Mouse (Mus musculus) hindbrain, embryonic 16.5 days (tissue): ENCODE results near the gene Rasl11a. TPM values are rescaled to one million over a fixed set of nuclear protein-coding genes. Genes with fewer than 3 reads are reported as not detected.
A peak's percentile ranks its signal among the peaks of the same experiment; 100 is the strongest.

Experiments used
- ATAC-seq: fragments of 200-750 bp; cut with Nextera tagmentation; 2 replicates; pipeline ENCODE4 v1.8.0; 2017; ENCODE audit warnings: moderate TSS enrichment, moderate library complexity
- H3K27ac ChIP-seq: fragments of 300-500 bp; sonication (generic); 2 replicates; pipeline ENCODE4 v1.5.1; 2014; ENCODE audit warnings: low read depth, mild to moderate bottlenecking, control low read depth, low read length, moderate library complexity
- H3K27me3 ChIP-seq: fragments of 300-500 bp; sonication (generic); replicated peaks from 2 replicates; pipeline ENCODE4 v1.6.1; 2014; ENCODE audit warnings: low read length; ENCODE audit not compliant: control insufficient read depth, insufficient read depth
- H3K36me3 ChIP-seq: fragments of 300-500 bp; sonication (generic); 2 replicates; pipeline ENCODE4 v1.6.1; 2014; ENCODE audit warnings: mild to moderate bottlenecking, low read length, moderate library complexity, mixed read lengths; ENCODE audit not compliant: control insufficient read depth, insufficient read depth
- H3K4me1 ChIP-seq: fragments of 300-500 bp; sonication (generic); 2 replicates; pipeline ENCODE4 v1.6.1; 2014; ENCODE audit warnings: low read depth, low read length; ENCODE audit not compliant: control insufficient read depth, insufficient read depth
- H3K4me2 ChIP-seq: fragments of 300-500 bp; sonication (generic); 2 replicates; pipeline ENCODE4 v1.6.1; 2014; ENCODE audit warnings: mild to moderate bottlenecking, low read length, control low read depth, moderate library complexity
- H3K4me3 ChIP-seq: fragments of 300-500 bp; sonication (generic); 2 replicates; pipeline ENCODE4 v1.5.1; 2014; ENCODE audit warnings: mild to moderate bottlenecking, low read length, control low read depth, moderate library complexity
- H3K9ac ChIP-seq: fragments of 300-500 bp; sonication (generic); 2 replicates; pipeline ENCODE4 v1.6.1; 2014; ENCODE audit warnings: low read depth, mild to moderate bottlenecking, control low read depth, low read length, moderate library complexity
- H3K9me3 ChIP-seq: fragments of 300-500 bp; sonication (generic); 2 replicates; pipeline ENCODE4 v1.6.1; 2014; ENCODE audit warnings: mild to moderate bottlenecking, low read length, moderate library complexity; ENCODE audit not compliant: control insufficient read depth
- WGBS: fragments of 180-500 bp; shearing (Covaris S2); extraction: QIAGEN DNeasy Blood & Tissue Kit; methylation state at CpG from one replicate; pipeline ENCODE4 v1.1.7; 2014; 5-methylcytosine and 5-hydroxymethylcytosine counted together
- polyA plus RNA-seq: library from polyadenylated mRNA; unstranded; fragments of >200 nt; fragmentation: Nextera tagmentation; extraction: Ambion mirVana; gene quantifications from 2 replicates; pipeline ENCODE4 v1.2.1, GENCODE M21; 2015

Rasl11a gene
- polyA plus RNA-seq, 1 experiment from 2014 or later, result 7.6 TPM

DNA sequence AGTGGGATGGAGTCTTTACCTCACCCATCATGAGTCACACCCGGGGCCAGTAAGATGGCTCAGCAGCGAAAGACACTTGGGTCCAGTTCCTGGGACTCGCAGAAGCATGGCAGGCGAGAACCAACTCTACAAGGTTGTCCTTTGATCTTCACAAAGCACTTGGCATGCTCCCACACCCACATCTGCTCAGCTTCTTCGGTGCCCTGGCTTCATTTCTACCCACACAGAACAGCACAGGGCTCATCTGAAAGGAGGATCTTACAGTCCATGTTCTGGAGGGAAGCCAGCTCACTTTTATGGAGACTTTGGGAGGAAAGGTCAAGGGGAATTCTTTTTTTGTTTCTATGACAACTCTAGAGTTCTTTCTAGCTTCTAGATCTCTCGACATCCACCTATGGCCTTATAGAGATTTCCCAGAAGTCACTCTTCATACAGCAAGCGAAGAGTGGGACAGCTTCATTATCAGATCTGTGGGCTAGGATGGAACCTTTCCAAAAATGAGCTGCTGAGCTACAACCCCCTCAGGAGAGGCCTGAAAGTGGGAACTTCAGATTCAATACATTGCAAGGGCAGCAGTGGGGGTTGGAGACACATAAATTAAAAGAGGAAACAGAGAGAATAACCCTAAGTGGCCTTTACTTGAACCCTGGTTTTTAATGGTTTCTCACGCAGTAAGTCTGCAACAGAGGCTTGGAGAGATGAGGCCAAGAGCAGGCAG is 25.8 kb upstream of the Rasl11a start:
- ATAC-seq, result no peak
- Histone ChIP-seq H3K9me3 (no peaks in the 10 kb centered on the region), H3K4me3 (no peak overlapping the region), H3K27ac (no peak overlapping the region), H3K4me1 (no peaks in the 10 kb centered on the region; the same call in 1 of the 2 replicates), H3K36me3 (no peaks in the 10 kb centered on the region), H3K4me2 (no peak overlapping the region), H3K27me3 (no peaks in the 10 kb centered on the region), H3K9ac (no peak overlapping the region)
- WGBS, result 51% methylated on average over 8 of the region's 8 CpGs

DNA sequence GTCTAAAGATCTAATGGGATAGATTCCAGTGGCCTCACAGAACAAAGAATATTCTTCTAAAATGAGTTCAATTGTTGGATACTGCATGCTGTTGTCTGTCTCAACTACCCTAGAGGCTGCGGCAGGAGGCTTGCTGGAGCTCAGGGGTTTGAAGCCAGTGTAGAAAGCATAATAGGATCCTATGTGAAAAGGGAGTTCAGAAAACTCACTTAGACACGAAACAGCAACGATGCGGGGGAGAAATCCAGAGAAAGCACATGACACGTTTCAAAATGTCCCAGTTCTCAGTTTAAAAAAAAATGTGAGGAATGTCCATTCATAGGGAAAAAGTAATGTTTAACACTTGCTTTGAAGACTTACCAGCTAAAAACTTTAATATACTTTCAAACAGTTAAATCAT is 21.9 kb upstream of the Rasl11a start:
- H3K9me3 ChIP-seq, result no peaks in the 10 kb centered on the region
- no peak overlapping the region for H3K4me3 ChIP-seq
- no peaks in the 10 kb centered on the region for H3K36me3 ChIP-seq
- no peak for ATAC-seq
- H3K27ac ChIP-seq, result no peak overlapping the region
- no peak overlapping the region for H3K9ac ChIP-seq
- 89% methylated on average over 5 of the region's 5 CpGs for WGBS
- H3K4me2 ChIP-seq, result no peak overlapping the region
- H3K27me3 ChIP-seq, result no peaks in the 10 kb centered on the region
- no peaks in the 10 kb centered on the region; the same call in 1 of the 2 replicates for H3K4me1 ChIP-seq

DNA sequence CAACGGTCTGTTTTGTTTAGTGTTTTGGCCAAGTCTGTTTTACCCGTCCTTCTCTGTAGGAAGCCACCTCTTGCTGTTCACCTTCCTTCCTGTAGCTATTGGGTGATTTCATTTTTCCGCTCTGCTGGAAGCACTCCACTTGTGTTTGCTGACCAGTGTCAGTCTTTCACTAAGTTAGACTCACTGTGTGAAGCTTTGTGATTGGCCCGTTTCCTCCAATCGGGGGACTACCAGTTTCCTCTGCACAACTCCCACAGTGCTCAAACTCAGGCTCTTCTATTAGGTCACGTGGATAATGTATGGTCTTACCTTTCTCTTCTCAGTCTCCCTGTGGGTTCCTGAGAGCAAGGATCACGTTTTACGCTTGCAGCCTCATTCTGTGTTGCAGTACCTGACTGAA is 15.3 kb upstream of the Rasl11a start:
- Histone ChIP-seq H3K9ac (no peak overlapping the region), H3K4me1 (peaks cover 13% of the 10 kb centered on the region), H3K4me2 (no peak overlapping the region), H3K4me3 (no peak overlapping the region), H3K9me3 (no peaks in the 10 kb centered on the region), H3K36me3 (0 out of 2 replicates have a peak, but pooled peaks cover 1% of the 10 kb centered on the region), H3K27ac (no peak overlapping the region), H3K27me3 (no peaks in the 10 kb centered on the region)
- 49% methylated on average over 8 of the region's 8 CpGs for WGBS
- ATAC-seq, result no peak

DNA sequence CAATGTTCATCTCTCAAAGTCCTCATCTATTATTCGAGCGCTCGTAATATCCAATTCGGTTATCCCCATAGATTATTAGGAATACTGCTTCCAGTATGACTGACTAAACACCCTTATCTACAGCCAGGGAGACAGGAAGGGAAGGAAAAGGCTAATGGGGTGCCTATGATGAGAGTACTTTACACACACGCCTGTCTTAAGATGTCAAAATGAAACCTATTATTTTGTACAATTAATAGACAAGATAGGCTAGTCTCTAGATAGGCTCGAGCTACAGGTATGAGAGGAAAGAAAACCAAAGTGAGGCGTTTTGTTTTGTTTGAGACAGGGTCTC is 12.5 kb upstream of the Rasl11a start:
- H3K36me3 ChIP-seq, result peaks cover 25% of the 10 kb centered on the region
- H3K4me2 ChIP-seq, result peak overlapping the region; percentile 74
- no peaks in the 10 kb centered on the region for H3K9me3 ChIP-seq
- no peak; the same call in 1 of the 2 replicates for ATAC-seq
- peaks cover 13% of the 10 kb centered on the region for H3K4me1 ChIP-seq
- 53% methylated on average over 7 of the region's 7 CpGs for WGBS
- peak overlapping the region; percentile 87 for H3K27ac ChIP-seq
- H3K4me3 ChIP-seq, result peak overlapping the region; percentile 78
- no peaks in the 10 kb centered on the region for H3K27me3 ChIP-seq
- H3K9ac ChIP-seq, result peak overlapping the region; percentile 96

DNA sequence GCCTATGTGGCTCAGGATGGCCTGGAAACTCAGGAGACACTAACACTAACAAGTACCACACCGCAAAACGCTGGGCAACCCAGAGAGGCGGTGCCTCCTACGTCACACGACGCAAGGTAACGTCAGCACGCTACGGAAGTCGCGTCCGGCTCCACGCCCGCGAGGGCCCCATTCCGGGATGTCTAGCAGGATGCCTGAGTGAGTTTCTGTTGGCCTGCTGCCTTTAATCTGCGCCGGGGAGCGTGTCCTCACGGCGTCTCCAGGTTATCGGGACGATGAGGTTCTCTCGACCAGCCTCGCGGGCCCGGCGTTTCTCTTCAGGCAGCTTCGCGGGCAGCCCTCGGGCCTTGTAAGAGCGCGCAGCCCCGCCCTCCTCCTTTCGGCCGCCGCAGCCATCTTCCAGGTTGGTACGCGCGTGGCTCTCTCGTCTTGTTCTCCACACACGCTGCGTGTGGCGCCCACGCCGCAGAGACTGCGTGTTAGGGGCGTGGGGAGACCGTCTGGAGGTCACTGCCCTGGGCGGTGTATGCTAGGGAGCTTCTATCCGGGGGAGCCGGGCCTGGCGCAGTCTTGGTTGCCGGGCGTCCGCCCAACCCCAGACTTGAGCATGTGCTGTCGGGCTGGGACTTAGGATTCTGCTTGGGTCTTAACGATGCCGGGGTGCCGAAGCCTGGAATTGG is 12.0 kb upstream of the Rasl11a start, which contains the start of gene Rpl21:
TSS of gene Rpl21 (plus strand) at position 122 of the 680 bp plus-strand sequence.
- Histone ChIP-seq H3K9me3 (no peaks in the 10 kb centered on the region), H3K4me1 (peaks cover 13% of the 10 kb centered on the region), H3K4me3 (peak within 1 kb of the TSS; percentile 78), H3K36me3 (peaks cover 26% of the 10 kb centered on the region), H3K27ac (peak within 1 kb of the TSS; percentile 87), H3K9ac (peak within 1 kb of the TSS; percentile 96), H3K4me2 (peak within 1 kb of the TSS; percentile 74), H3K27me3 (no peaks in the 10 kb centered on the region)
- peak; percentile 99 for ATAC-seq
- under 1% methylated on average over 56 of the region's 60 CpGs for WGBS

DNA sequence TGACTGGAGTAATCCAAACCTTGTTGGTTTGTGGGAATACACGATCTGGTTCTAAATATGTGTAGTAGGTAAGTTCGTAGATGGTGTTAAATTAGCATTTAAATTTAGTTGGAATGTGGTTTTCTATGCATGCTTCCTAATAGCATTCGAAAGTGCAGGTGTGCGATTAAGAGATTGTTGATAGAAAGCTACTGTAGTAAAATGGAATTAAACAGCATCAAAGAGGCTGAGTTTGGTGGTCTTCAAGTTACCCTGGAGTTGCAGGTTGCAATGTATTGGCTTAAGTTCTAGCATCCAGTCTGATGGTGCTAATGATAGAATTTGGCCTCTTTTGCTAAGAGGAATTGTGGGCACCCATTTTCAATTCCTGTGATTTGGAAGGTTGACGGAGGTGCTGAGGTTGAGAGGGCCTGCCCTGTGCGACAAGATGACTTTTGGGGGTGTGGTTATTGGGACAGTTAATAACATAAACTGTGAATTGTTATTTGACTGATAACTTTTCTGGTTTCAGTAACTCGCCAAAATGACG is 11.1 kb upstream of the Rasl11a start:
- Histone ChIP-seq H3K4me3 (peak overlapping the region; percentile 78), H3K9me3 (no peaks in the 10 kb centered on the region), H3K4me2 (peak overlapping the region; percentile 74), H3K9ac (peak overlapping the region; percentile 96), H3K36me3 (peaks cover 31% of the 10 kb centered on the region), H3K27ac (no peak overlapping the region; the same call in none of the 2 replicates), H3K4me1 (peaks cover 13% of the 10 kb centered on the region), H3K27me3 (no peaks in the 10 kb centered on the region)
- 28% methylated on average over 8 of the region's 8 CpGs for WGBS
- no peak for ATAC-seq

DNA sequence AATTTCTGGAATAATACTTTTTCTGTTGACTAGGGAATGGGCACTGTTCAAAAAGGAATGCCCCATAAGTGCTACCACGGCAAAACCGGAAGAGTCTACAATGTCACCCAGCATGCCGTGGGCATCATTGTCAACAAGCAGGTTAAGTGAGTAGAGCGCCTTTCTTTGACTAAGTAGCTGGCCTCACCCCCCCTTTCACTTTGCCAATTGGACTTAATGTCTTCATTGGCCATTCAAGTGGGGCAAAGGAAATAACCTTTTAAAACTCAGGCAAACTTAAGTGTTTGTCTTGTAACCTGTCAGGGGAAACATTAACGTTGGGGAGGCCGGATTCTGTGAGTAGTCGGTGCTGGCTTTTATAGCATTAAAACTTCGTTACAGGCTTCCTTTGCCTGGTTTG is 9.9 kb upstream of the Rasl11a start:
- Histone ChIP-seq H3K36me3 (peaks cover 33% of the 10 kb centered on the region), H3K4me1 (peaks cover 13% of the 10 kb centered on the region), H3K27me3 (no peaks in the 10 kb centered on the region), H3K27ac (no peak overlapping the region), H3K4me3 (no peak overlapping the region), H3K4me2 (no peak overlapping the region), H3K9ac (no peak overlapping the region), H3K9me3 (no peaks in the 10 kb centered on the region)
- ATAC-seq, result no peak
- 86% methylated on average over 8 of the region's 8 CpGs for WGBS

DNA sequence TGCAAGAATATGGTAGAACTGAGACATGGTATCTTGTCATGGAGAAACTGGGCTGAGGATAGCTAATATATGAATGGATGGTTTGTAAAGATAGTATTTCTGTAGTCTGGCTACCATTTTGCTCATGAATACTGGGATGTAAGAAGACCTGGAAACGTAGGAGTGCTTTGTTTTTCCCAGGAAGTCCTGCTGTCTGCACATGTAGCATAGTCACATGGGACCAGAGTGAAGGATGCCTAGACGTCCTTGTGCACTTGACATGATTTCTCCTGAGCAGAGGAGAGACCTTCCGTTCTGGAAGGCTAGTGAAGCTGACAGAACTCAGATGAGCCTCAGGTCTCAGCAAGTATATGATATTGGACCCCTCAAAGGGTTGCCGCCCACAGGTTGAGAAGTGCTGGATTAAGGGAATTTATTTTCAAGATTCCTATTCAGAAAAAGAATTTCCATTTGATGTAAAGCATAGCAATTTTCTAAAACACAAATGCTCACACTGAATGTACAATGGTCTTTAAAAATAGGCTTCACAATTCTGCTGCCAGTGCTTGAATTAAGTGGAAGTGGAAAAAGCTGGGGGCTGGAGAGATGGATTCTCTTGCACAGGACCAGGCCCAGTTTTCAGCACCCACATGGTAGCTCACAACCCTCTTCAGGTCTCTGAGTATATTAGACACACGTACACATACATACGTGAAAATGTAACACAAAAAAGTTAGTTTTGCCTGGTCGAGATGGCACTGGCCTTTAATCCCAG is 6.7 kb upstream of the Rasl11a start:
- Histone ChIP-seq H3K9ac (no peak overlapping the region), H3K9me3 (no peaks in the 10 kb centered on the region), H3K4me3 (no peak overlapping the region), H3K4me1 (peaks cover 8% of the 10 kb centered on the region), H3K27ac (no peak overlapping the region), H3K36me3 (peaks cover 33% of the 10 kb centered on the region), H3K27me3 (no peaks in the 10 kb centered on the region), H3K4me2 (no peak overlapping the region)
- ATAC-seq, result no peak
- 63% methylated on average over 7 of the region's 7 CpGs for WGBS
